Mouse (Mus musculus) liver, adult 2 months (tissue): ENCODE measurements around the gene Camk2d.

Experiments
- CTCF ChIP-seq: fragments of 200-500 bp; IDR thresholded peaks from 2 replicates; pipeline ENCODE4 v1.5.1; 2011; ENCODE audit warnings: low read depth, low read length, control low read depth
- POLR2A ChIP-seq: fragments of 200-500 bp; IDR thresholded peaks from 2 replicates; pipeline ENCODE4 v1.6.1; 2011; ENCODE audit warnings: low read length, control low read depth; ENCODE audit not compliant: insufficient read depth; ENCODE audit errors: extremely low read depth

GRCm38 (mm10) chr3:126653118-126653517, 57.0 kb downstream of the Camk2d start:
- TF ChIP-seq CTCF (no peak), POLR2A (no peak)
